Mouse (Mus musculus) hindbrain, embryonic 13.5 days (tissue): ENCODE results near the gene Cpt2. TPM values are rescaled to one million over a fixed set of nuclear protein-coding genes. Genes with fewer than 3 reads are reported as not detected.

Experiments used
- ATAC-seq: fragments of 200-750 bp; cut with Nextera tagmentation; 2 replicates; pipeline ENCODE4 v1.8.0; 2017; ENCODE audit warnings: moderate TSS enrichment; ENCODE audit not compliant: low FRiP score
- H3K27ac ChIP-seq: fragments of 300-500 bp; sonication (generic); 2 replicates; pipeline ENCODE4 v1.5.1; 2015; ENCODE audit warnings: inconsistent platforms, mild to moderate bottlenecking, moderate library complexity
- H3K27me3 ChIP-seq: fragments of 300-500 bp; sonication (generic); 2 replicates; pipeline ENCODE4 v1.6.1; 2015; ENCODE audit warnings: mild to moderate bottlenecking, inconsistent platforms
- H3K36me3 ChIP-seq: fragments of 300-500 bp; sonication (generic); 2 replicates; pipeline ENCODE4 v1.6.1; 2015; ENCODE audit warnings: mild to moderate bottlenecking, inconsistent platforms
- H3K4me1 ChIP-seq: fragments of 300-500 bp; sonication (generic); replicated peaks from 2 replicates; pipeline ENCODE4 v1.6.1; 2015; ENCODE audit warnings: inconsistent platforms
- H3K4me2 ChIP-seq: fragments of 300-500 bp; sonication (generic); 2 replicates; pipeline ENCODE4 v1.6.1; 2015; ENCODE audit warnings: inconsistent platforms, mild to moderate bottlenecking, moderate library complexity
- H3K4me3 ChIP-seq: fragments of 300-500 bp; sonication (generic); 2 replicates; pipeline ENCODE4 v1.5.1; 2015; ENCODE audit warnings: mild to moderate bottlenecking, inconsistent platforms
- H3K9ac ChIP-seq: fragments of 300-500 bp; sonication (generic); 2 replicates; pipeline ENCODE4 v1.6.1; 2015; ENCODE audit warnings: mild to moderate bottlenecking, inconsistent platforms
- H3K9me3 ChIP-seq: fragments of 300-500 bp; sonication (generic); 2 replicates; pipeline ENCODE4 v1.6.1; 2016; ENCODE audit warnings: inconsistent platforms
- WGBS: fragments of 180-500 bp; shearing (Covaris S2); methylation state at CpG from one replicate; pipeline ENCODE4 v1.1.7; 2015; 5-methylcytosine and 5-hydroxymethylcytosine counted together
- polyA plus RNA-seq: library from polyadenylated mRNA; unstranded; fragments of >200 nt; fragmentation: Nextera tagmentation; extraction: Ambion mirVana; gene quantifications from 2 replicates; pipeline ENCODE4 v1.2.1, GENCODE M21; 2015

Gene Cpt2
- polyA plus RNA-seq, 1 experiment from 2014 or later: 19.0 TPM

GRCm38 (mm10) chr4:107906561-107906960 lies 16.8 kb downstream of the Cpt2 start:
- H3K27ac ChIP-seq: no peak overlapping the region
- no peak overlapping the region for H3K4me2 ChIP-seq
- H3K9me3 ChIP-seq: no peaks in the 10 kb centered on the region
- no peak for ATAC-seq
- no peak overlapping the region for H3K9ac ChIP-seq
- no peaks in the 10 kb centered on the region for H3K27me3 ChIP-seq
- no peak overlapping the region for H3K4me3 ChIP-seq
- 93% methylated on average over 9 of the region's 9 CpGs for WGBS
- H3K36me3 ChIP-seq: peaks cover 48% of the 10 kb centered on the region
- 0 out of 2 replicates have a peak, but pooled peaks cover 3% of the 10 kb centered on the region for H3K4me1 ChIP-seq

DNA sequence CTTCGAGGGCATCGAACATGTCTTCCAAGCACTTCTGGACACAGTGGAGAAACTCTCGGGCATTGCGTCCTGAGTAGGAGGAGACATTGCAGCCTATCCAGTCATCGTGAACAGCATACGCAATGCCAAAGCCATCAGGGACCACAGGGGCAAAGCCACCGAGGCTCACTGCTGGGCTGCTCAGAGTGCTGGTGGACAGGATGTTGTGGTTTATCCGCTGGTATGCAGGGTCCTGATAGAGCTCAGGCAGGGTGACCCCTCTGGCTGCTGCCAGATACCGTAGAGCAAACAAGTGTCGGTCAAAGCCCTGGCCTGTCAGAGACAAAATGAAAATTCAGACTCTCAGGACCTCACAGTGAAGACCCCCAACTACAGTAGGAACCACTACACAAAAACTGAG lies 19.2 kb downstream of the Cpt2 start:
- H3K4me2 ChIP-seq: no peak overlapping the region
- ATAC-seq: no peak
- WGBS: 96% methylated on average over 10 of the region's 10 CpGs
- no peaks in the 10 kb centered on the region for H3K9me3 ChIP-seq
- H3K36me3 ChIP-seq: peaks cover 41% of the 10 kb centered on the region
- no peak overlapping the region for H3K4me3 ChIP-seq
- no peaks in the 10 kb centered on the region for H3K27me3 ChIP-seq
- no peak overlapping the region for H3K27ac ChIP-seq
- H3K9ac ChIP-seq: no peak overlapping the region
- 0 out of 2 replicates have a peak, but pooled peaks cover 3% of the 10 kb centered on the region for H3K4me1 ChIP-seq

DNA sequence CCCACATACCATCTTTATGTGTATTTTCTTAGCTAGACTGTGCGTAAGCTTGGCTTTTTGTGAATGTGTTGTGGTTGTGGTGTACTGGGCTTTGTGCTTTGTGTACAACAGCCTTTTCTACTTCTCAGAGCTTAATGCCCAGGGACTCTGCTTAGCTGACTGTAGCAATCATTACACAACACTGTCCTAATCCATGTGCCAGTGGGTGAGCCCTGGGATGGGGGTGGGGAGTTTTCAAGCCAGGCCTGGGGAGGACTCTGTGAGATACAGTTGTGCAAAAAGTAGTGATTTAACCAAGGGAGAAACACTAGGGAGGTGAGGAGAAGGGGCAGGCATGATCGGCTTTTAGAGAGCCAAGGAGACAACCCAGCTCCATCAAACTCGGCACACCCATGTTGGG lies 23.2 kb downstream of the Cpt2 start:
- 89% methylated on average over 3 of the region's 3 CpGs for WGBS
- ATAC-seq: no peak
- H3K9me3 ChIP-seq: no peaks in the 10 kb centered on the region
- no peak overlapping the region for H3K4me2 ChIP-seq
- H3K27me3 ChIP-seq: no peaks in the 10 kb centered on the region
- H3K4me1 ChIP-seq: 0 out of 2 replicates have a peak, but pooled peaks cover 3% of the 10 kb centered on the region
- peaks cover 57% of the 10 kb centered on the region for H3K36me3 ChIP-seq
- H3K4me3 ChIP-seq: no peak overlapping the region
- no peak overlapping the region for H3K27ac ChIP-seq
- H3K9ac ChIP-seq: no peak overlapping the region

- H3K4me1 ChIP-seq: 0 out of 2 replicates have a peak, but pooled peaks cover 3% of the 10 kb centered on the region
- no peak overlapping the region for H3K4me2 ChIP-seq
- H3K9ac ChIP-seq: no peak overlapping the region
- H3K4me3 ChIP-seq: no peak overlapping the region
- no peaks in the 10 kb centered on the region for H3K27me3 ChIP-seq
- no peaks in the 10 kb centered on the region for H3K9me3 ChIP-seq
- H3K36me3 ChIP-seq: peaks cover 55% of the 10 kb centered on the region
- H3K27ac ChIP-seq: no peak overlapping the region
- ATAC-seq: no peak
- 79% methylated on average over 5 of the region's 5 CpGs for WGBS
Observed at GRCm38 (mm10) chr4:107899211-107899927, 24.0 kb downstream of the Cpt2 start.

GRCm38 (mm10) chr4:107892663-107893062 lies 30.7 kb downstream of the Cpt2 start:
- Histone ChIP-seq H3K27ac (no peak overlapping the region), H3K4me1 (peaks cover 16% of the 10 kb centered on the region), H3K4me2 (no peak overlapping the region), H3K27me3 (no peaks in the 10 kb centered on the region), H3K9ac (no peak overlapping the region), H3K36me3 (peaks cover 55% of the 10 kb centered on the region), H3K9me3 (no peaks in the 10 kb centered on the region), H3K4me3 (no peak overlapping the region)
- no peak for ATAC-seq
- 85% methylated on average over 2 of the region's 2 CpGs for WGBS

- Histone ChIP-seq H3K4me3 (peak within 1 kb of the TSS; percentile 57), H3K27ac (peak within 1 kb of the TSS; percentile 96), H3K36me3 (peaks cover 53% of the 10 kb centered on the region), H3K4me1 (peaks cover 16% of the 10 kb centered on the region), H3K27me3 (no peaks in the 10 kb centered on the region), H3K4me2 (peak within 1 kb of the TSS; percentile 90), H3K9ac (peak within 1 kb of the TSS; percentile 84), H3K9me3 (no peaks in the 10 kb centered on the region)
- peak; percentile 94 for ATAC-seq
- WGBS: under 1% methylated on average over 48 of the region's 48 CpGs
Observed at GRCm38 (mm10) chr4:107889731-107890432, 33.5 kb downstream of the Cpt2 start, which contains the start of gene 0610037L13Rik. Gene 0610037L13Rik (plus strand): TSS chr4:107889813.

DNA sequence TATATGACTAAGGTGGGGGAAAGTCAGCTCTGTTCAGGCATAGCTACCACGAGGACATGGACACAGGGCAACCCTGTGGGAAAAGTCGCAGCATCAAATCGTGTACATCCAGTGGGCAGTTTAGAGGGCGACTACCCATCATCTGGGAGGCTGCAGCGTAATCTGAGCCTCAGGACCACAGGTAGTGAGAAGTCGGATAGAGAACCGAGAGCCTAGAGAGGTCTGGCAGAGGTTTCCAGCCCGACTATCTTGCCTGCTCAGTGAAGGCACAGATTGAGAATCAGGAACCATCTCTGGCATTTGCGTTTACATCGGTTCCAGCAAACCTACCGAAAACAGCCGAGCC lies 34.1 kb downstream of the Cpt2 start:
- Histone ChIP-seq H3K27ac (peak overlapping the region; percentile 96), H3K9me3 (no peaks in the 10 kb centered on the region), H3K4me1 (peaks cover 16% of the 10 kb centered on the region), H3K27me3 (no peaks in the 10 kb centered on the region), H3K4me2 (peak overlapping the region; percentile 90), H3K36me3 (peaks cover 53% of the 10 kb centered on the region), H3K9ac (peak overlapping the region; percentile 84), H3K4me3 (peak overlapping the region; percentile 57)
- WGBS: 2% methylated on average over 12 of the region's 12 CpGs
- ATAC-seq: peak; percentile 41

DNA sequence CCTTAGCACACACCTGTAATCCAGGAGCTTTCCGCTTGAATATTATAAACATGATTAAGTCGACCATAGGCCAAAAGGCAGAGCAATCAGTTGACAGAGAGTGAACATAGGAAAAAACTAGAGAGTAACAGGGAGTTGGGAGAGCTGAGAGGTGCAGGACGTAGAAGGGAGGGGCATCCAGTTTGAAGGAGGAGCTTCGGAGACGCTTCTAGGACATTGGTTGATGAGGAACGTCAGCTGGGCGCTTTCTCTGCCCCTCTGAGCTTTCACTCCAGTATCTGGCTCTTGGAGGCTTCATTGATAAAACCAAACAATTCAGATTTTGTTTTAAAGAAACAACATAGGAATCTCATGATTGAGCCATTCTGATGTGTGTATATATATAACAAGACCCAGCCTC lies 37.0 kb downstream of the Cpt2 start:
- no peak overlapping the region for H3K4me2 ChIP-seq
- no peaks in the 10 kb centered on the region for H3K9me3 ChIP-seq
- WGBS: 86% methylated on average over 7 of the region's 7 CpGs
- no peak overlapping the region for H3K4me3 ChIP-seq
- H3K9ac ChIP-seq: no peak overlapping the region
- peaks cover 16% of the 10 kb centered on the region for H3K4me1 ChIP-seq
- H3K27ac ChIP-seq: no peak overlapping the region
- ATAC-seq: no peak
- peaks cover 57% of the 10 kb centered on the region for H3K36me3 ChIP-seq
- no peaks in the 10 kb centered on the region for H3K27me3 ChIP-seq

GRCm38 (mm10) chr4:107881631-107882030 lies 41.8 kb downstream of the Cpt2 start:
- H3K27ac ChIP-seq: no peak overlapping the region
- no peaks in the 10 kb centered on the region for H3K9me3 ChIP-seq
- H3K36me3 ChIP-seq: peaks cover 52% of the 10 kb centered on the region
- no peaks in the 10 kb centered on the region for H3K27me3 ChIP-seq
- H3K9ac ChIP-seq: no peak overlapping the region
- 100% methylated on average over 1 of the region's 1 CpGs for WGBS
- ATAC-seq: no peak
- H3K4me1 ChIP-seq: peaks cover 17% of the 10 kb centered on the region
- no peak overlapping the region for H3K4me3 ChIP-seq
- no peak overlapping the region for H3K4me2 ChIP-seq

DNA sequence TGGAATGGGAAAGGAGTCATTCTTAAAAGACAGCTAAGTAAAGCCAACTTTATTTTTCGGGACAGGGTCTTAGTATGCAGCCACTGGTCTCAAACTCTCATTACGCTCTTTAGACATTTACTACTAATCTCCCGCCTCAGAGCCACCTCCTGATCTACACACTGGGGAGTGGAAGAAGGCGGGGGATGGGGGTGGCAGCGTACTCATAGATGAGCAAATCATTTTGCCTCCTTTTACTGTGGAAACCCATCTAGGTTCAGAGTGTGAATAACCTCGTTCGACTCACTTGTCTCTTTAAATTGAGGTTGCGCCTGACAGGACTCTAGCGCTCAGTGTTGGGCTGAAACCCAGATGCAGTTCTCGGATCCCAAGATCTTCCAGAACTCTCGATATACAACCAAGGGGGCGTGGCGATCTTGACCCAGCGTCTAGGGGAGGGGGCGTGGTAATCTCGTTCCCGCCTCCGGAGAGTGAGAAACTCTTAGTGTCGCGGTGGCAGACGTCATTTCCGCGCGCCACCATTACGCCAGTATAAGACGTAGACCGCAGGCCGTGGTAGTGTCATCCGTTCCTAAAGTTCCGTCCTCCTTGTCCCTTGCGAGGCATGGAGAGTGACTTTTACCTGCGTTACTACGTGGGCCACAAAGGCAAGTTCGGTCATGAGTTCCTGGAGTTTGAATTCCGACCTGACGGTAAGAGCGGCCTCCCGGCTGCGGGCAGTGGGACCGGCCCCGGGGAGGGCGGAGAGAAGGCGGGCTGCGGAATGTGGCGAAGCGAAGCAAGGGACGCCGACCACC lies 44.0 kb downstream of the Cpt2 start, which contains the start of gene Magoh:
TSS of gene Magoh (plus strand) at position 502 of the 797 bp plus-strand sequence.
- H3K27ac ChIP-seq: peak within 1 kb of the TSS; percentile 82
- peak; percentile 95 for ATAC-seq
- peak within 1 kb of the TSS; percentile 82 for H3K4me3 ChIP-seq
- peaks cover 17% of the 10 kb centered on the region for H3K4me1 ChIP-seq
- peak within 1 kb of the TSS; percentile 85 for H3K4me2 ChIP-seq
- no peaks in the 10 kb centered on the region for H3K27me3 ChIP-seq
- H3K36me3 ChIP-seq: peaks cover 43% of the 10 kb centered on the region
- 4% methylated on average over 48 of the region's 48 CpGs for WGBS
- H3K9ac ChIP-seq: peak within 1 kb of the TSS; percentile 82
- no peaks in the 10 kb centered on the region for H3K9me3 ChIP-seq

DNA sequence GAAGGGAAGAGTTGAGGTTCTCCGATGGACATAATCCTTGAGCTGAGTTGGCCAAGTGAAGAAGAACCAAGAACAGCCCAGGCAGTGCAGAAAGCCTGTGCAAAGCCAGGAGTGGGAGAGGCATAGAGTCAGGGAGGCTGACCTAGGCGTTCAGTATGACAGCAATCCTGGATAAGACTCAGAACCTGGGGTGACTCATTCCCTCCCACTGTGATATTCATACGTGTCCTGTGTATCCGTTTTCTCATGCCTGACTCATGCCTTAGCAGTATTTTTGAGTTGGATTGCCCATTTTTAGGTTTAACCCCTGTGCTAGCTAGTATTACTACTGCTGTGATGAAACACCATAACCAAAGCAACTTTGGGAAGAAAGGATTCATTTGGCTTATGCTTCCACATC lies 58.5 kb downstream of the Cpt2 start:
- H3K36me3 ChIP-seq: peaks cover 76% of the 10 kb centered on the region
- H3K27me3 ChIP-seq: no peaks in the 10 kb centered on the region
- no peak overlapping the region for H3K4me3 ChIP-seq
- WGBS: 96% methylated on average over 4 of the region's 4 CpGs
- H3K9ac ChIP-seq: no peak overlapping the region
- no peaks in the 10 kb centered on the region for H3K4me1 ChIP-seq
- H3K4me2 ChIP-seq: no peak overlapping the region
- H3K27ac ChIP-seq: no peak overlapping the region
- ATAC-seq: no peak
- H3K9me3 ChIP-seq: no peaks in the 10 kb centered on the region

DNA sequence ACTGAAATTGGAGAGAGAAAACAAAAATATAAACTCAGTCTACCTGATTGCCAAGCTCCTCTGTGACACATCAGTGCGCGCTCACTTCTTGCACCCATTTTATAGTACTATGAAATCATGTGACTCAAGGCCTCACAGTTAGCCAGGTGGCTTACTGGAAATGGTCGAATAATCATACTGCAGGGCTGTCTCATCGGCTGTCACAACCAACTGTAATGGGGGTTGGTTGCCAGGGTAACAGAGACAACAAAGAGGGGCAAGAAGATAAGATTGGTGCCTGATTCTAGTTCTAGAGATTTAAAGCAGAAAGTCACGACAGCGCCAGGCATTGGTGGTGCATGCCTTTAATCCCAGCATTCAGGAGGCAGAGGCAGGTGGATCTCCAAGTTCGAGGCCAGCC lies 64.4 kb downstream of the Cpt2 start:
- Histone ChIP-seq H3K9me3 (no peaks in the 10 kb centered on the region), H3K27ac (no peak overlapping the region), H3K36me3 (peaks cover 96% of the 10 kb centered on the region), H3K4me3 (no peak overlapping the region), H3K9ac (no peak overlapping the region), H3K4me2 (no peak overlapping the region), H3K4me1 (no peaks in the 10 kb centered on the region), H3K27me3 (no peaks in the 10 kb centered on the region)
- ATAC-seq: no peak
- WGBS: 91% methylated on average over 7 of the region's 7 CpGs
